Mouse (Mus musculus): ENCODE measurements around the gene Dglucy. TPM values are rescaled to one million over a fixed set of nuclear protein-coding genes. Genes with fewer than 3 reads are reported as not detected.
A peak's percentile ranks its signal among the peaks of the same experiment; 100 is the strongest.

Dglucy gene
- polyA plus RNA-seq, 1 experiment: 7.4 TPM

- H3K27ac ChIP-seq (ENCODE audit: insufficient read depth, low read length): no peak overlapping the region
- peaks cover 7% of the 10 kb centered on the region for H3K4me1 ChIP-seq (ENCODE audit: control insufficient read depth, insufficient read depth, low read length)
- H3K27me3 ChIP-seq (ENCODE audit: control insufficient read depth, insufficient read depth, low read length): no peaks in the 10 kb centered on the region
- TF ChIP-seq POLR2A (IDR thresholded peaks at IDR 0.05; ENCODE audit: borderline replicate concordance, insufficient read depth, low read length): no peak
- TF ChIP-seq CTCF (IDR thresholded peaks at IDR 0.05; ENCODE audit: borderline replicate concordance, insufficient read depth, low read depth, low read length): no peak
- no peak overlapping the region for H3K4me3 ChIP-seq (replicated peaks; ENCODE audit: insufficient read depth, low read depth, low read length)
- no peak for DNase-seq
- 63% methylated on average over 1 of the region's 1 CpGs for WGBS
These were observed 67.7 kb downstream of the Dglucy start for GRCm38 (mm10) chr12:100846566-100846965.

- WGBS: 87% methylated on average over 11 of the region's 11 CpGs
- no peak for DNase-seq
- H3K27me3 ChIP-seq (ENCODE audit: control insufficient read depth, insufficient read depth, low read length): no peaks in the 10 kb centered on the region
- no peak overlapping the region for H3K27ac ChIP-seq (ENCODE audit: insufficient read depth, low read length)
- no peak overlapping the region for H3K4me3 ChIP-seq (replicated peaks; ENCODE audit: insufficient read depth, low read depth, low read length)
- H3K4me1 ChIP-seq (ENCODE audit: control insufficient read depth, insufficient read depth, low read length): peaks cover 7% of the 10 kb centered on the region
- TF ChIP-seq POLR2A (IDR thresholded peaks at IDR 0.05; ENCODE audit: borderline replicate concordance, insufficient read depth, low read length) (no peak), CTCF (IDR thresholded peaks at IDR 0.05; ENCODE audit: borderline replicate concordance, insufficient read depth, low read depth, low read length) (no peak)
These were observed 68.7 kb downstream of the Dglucy start for GRCm38 (mm10) chr12:100847437-100848080.

- Histone ChIP-seq H3K27me3 (ENCODE audit: control insufficient read depth, insufficient read depth, low read length) (no peaks in the 10 kb centered on the region), H3K4me3 (replicated peaks; ENCODE audit: insufficient read depth, low read depth, low read length) (no peak overlapping the region), H3K4me1 (ENCODE audit: control insufficient read depth, insufficient read depth, low read length) (peaks cover 7% of the 10 kb centered on the region), H3K27ac (ENCODE audit: insufficient read depth, low read length) (no peak overlapping the region)
- TF ChIP-seq POLR2A (IDR thresholded peaks at IDR 0.05; ENCODE audit: borderline replicate concordance, insufficient read depth, low read length) (no peak), CTCF (IDR thresholded peaks at IDR 0.05; ENCODE audit: borderline replicate concordance, insufficient read depth, low read depth, low read length) (peak; percentile 81)
- WGBS: 80% methylated on average over 7 of the region's 7 CpGs
- DNase-seq: peak; percentile 67 to 80
These were observed 70.7 kb downstream of the Dglucy start for GRCm38 (mm10) chr12:100849421-100850138.

- 94% methylated on average over 3 of the region's 3 CpGs for WGBS
- TF ChIP-seq CTCF (IDR thresholded peaks at IDR 0.05; ENCODE audit: borderline replicate concordance, insufficient read depth, low read depth, low read length) (no peak), POLR2A (IDR thresholded peaks at IDR 0.05; ENCODE audit: borderline replicate concordance, insufficient read depth, low read length) (no peak)
- Histone ChIP-seq H3K4me1 (ENCODE audit: control insufficient read depth, insufficient read depth, low read length) (peaks cover 7% of the 10 kb centered on the region), H3K4me3 (replicated peaks; ENCODE audit: insufficient read depth, low read depth, low read length) (no peak overlapping the region), H3K27me3 (ENCODE audit: control insufficient read depth, insufficient read depth, low read length) (no peaks in the 10 kb centered on the region), H3K27ac (ENCODE audit: insufficient read depth, low read length) (no peak overlapping the region)
- no peak for DNase-seq
These were observed 73.5 kb downstream of the Dglucy start for GRCm38 (mm10) chr12:100852370-100852769.

GRCm38 (mm10) chr12:100856337-100856736 is 77.5 kb downstream of the Dglucy start:
- TF ChIP-seq POLR2A (IDR thresholded peaks at IDR 0.05; ENCODE audit: borderline replicate concordance, insufficient read depth, low read length) (no peak), CTCF (IDR thresholded peaks at IDR 0.05; ENCODE audit: borderline replicate concordance, insufficient read depth, low read depth, low read length) (no peak)
- H3K4me3 ChIP-seq (replicated peaks; ENCODE audit: insufficient read depth, low read depth, low read length): no peak overlapping the region
- H3K4me1 ChIP-seq (ENCODE audit: control insufficient read depth, insufficient read depth, low read length): peaks cover 5% of the 10 kb centered on the region; the same call in 1 of the 2 replicates
- H3K27me3 ChIP-seq (ENCODE audit: control insufficient read depth, insufficient read depth, low read length): no peaks in the 10 kb centered on the region
- 95% methylated on average over 2 of the region's 2 CpGs for WGBS
- DNase-seq: no peak
- H3K27ac ChIP-seq (ENCODE audit: insufficient read depth, low read length): no peak overlapping the region

GRCm38 (mm10) chr12:100857791-100858190 is 78.9 kb downstream of the Dglucy start:
- Histone ChIP-seq H3K27me3 (ENCODE audit: control insufficient read depth, insufficient read depth, low read length) (no peaks in the 10 kb centered on the region), H3K27ac (ENCODE audit: insufficient read depth, low read length) (no peak overlapping the region), H3K4me1 (ENCODE audit: control insufficient read depth, insufficient read depth, low read length) (peaks cover 5% of the 10 kb centered on the region; the same call in 1 of the 2 replicates), H3K4me3 (replicated peaks; ENCODE audit: insufficient read depth, low read depth, low read length) (peak overlapping the region; percentile 26)
- 22% methylated on average over 7 of the region's 7 CpGs for WGBS
- DNase-seq: peak; percentile 80 to 87
- TF ChIP-seq CTCF (IDR thresholded peaks at IDR 0.05; ENCODE audit: borderline replicate concordance, insufficient read depth, low read depth, low read length) (no peak), POLR2A (IDR thresholded peaks at IDR 0.05; ENCODE audit: borderline replicate concordance, insufficient read depth, low read length) (no peak)

GRCm38 (mm10) chr12:100862272-100862671 is 83.4 kb downstream of the Dglucy start:
- Histone ChIP-seq H3K27me3 (ENCODE audit: control insufficient read depth, insufficient read depth, low read length) (no peaks in the 10 kb centered on the region), H3K4me3 (replicated peaks; ENCODE audit: insufficient read depth, low read depth, low read length) (no peak overlapping the region), H3K4me1 (ENCODE audit: control insufficient read depth, insufficient read depth, low read length) (peaks cover 24% of the 10 kb centered on the region; the same call in 1 of the 2 replicates), H3K27ac (ENCODE audit: insufficient read depth, low read length) (no peak overlapping the region)
- no peak for DNase-seq
- 98% methylated on average over 3 of the region's 3 CpGs for WGBS
- TF ChIP-seq CTCF (IDR thresholded peaks at IDR 0.05; ENCODE audit: borderline replicate concordance, insufficient read depth, low read depth, low read length) (no peak), POLR2A (IDR thresholded peaks at IDR 0.05; ENCODE audit: borderline replicate concordance, insufficient read depth, low read length) (no peak)

Measured in cerebellum, adult 2 months (tissue).